Mouse (Mus musculus) liver, embryonic 13.5 days (tissue): Measurements from ENCODE around the gene Sf3a2. TPM values are rescaled to one million over a fixed set of nuclear protein-coding genes. Genes with fewer than 3 reads are reported as not detected.

Source experiments
- ATAC-seq: fragments of 200-750 bp; cut with Nextera tagmentation; 2 replicates; pipeline ENCODE4 v1.8.0; 2017; ENCODE audit warnings: low read depth, mild to moderate bottlenecking, moderate number of reproducible peaks, moderate library complexity
- DNase-seq: peaks from one replicate; pipeline ENCODE4 v3.0.0; 2022
- H3K27ac ChIP-seq: fragments of 300-500 bp; sonication (generic); 2 replicates; pipeline ENCODE4 v1.5.1; 2015; ENCODE audit warnings: moderate library complexity, mild to moderate bottlenecking, inconsistent platforms
- H3K27me3 ChIP-seq: fragments of 300-500 bp; sonication (generic); 2 replicates; pipeline ENCODE4 v1.6.1; 2015; ENCODE audit warnings: mild to moderate bottlenecking, inconsistent platforms
- H3K36me3 ChIP-seq: fragments of 300-500 bp; sonication (generic); 2 replicates; pipeline ENCODE4 v1.6.1; 2015; ENCODE audit warnings: mild to moderate bottlenecking, inconsistent platforms
- H3K4me1 ChIP-seq: fragments of 300-500 bp; sonication (generic); replicated peaks from 2 replicates; pipeline ENCODE4 v1.6.1; 2015; ENCODE audit warnings: inconsistent platforms
- H3K4me2 ChIP-seq: fragments of 300-500 bp; sonication (generic); 2 replicates; pipeline ENCODE4 v1.6.1; 2015; ENCODE audit warnings: inconsistent platforms, mild to moderate bottlenecking, moderate library complexity
- H3K4me3 ChIP-seq: fragments of 300-500 bp; sonication (generic); replicated peaks from 2 replicates; pipeline ENCODE4 v1.5.1; 2015; ENCODE audit warnings: mild to moderate bottlenecking, inconsistent platforms
- H3K9ac ChIP-seq: fragments of 300-500 bp; sonication (generic); 2 replicates; pipeline ENCODE4 v1.6.1; 2015; ENCODE audit warnings: mild to moderate bottlenecking, inconsistent platforms
- H3K9me3 ChIP-seq: fragments of 300-500 bp; sonication (generic); replicated peaks from 2 replicates; pipeline ENCODE4 v1.6.1; 2016; ENCODE audit warnings: inconsistent platforms
- WGBS: fragments of 180-500 bp; shearing (Covaris S2); methylation state at CpG from one replicate; pipeline ENCODE4 v1.1.7; 2015; ENCODE audit not compliant: insufficient replicate concordance; 5-methylcytosine and 5-hydroxymethylcytosine counted together
- polyA plus RNA-seq: library from polyadenylated mRNA; unstranded; fragments of >200 nt; fragmentation: Nextera tagmentation; extraction: Ambion mirVana; gene quantifications from 2 replicates; pipeline ENCODE4 v1.2.1, GENCODE M21; 2015

The Sf3a2 gene
- polyA plus RNA-seq = 35.7 and 48.5 TPM in 2 replicates

DNA sequence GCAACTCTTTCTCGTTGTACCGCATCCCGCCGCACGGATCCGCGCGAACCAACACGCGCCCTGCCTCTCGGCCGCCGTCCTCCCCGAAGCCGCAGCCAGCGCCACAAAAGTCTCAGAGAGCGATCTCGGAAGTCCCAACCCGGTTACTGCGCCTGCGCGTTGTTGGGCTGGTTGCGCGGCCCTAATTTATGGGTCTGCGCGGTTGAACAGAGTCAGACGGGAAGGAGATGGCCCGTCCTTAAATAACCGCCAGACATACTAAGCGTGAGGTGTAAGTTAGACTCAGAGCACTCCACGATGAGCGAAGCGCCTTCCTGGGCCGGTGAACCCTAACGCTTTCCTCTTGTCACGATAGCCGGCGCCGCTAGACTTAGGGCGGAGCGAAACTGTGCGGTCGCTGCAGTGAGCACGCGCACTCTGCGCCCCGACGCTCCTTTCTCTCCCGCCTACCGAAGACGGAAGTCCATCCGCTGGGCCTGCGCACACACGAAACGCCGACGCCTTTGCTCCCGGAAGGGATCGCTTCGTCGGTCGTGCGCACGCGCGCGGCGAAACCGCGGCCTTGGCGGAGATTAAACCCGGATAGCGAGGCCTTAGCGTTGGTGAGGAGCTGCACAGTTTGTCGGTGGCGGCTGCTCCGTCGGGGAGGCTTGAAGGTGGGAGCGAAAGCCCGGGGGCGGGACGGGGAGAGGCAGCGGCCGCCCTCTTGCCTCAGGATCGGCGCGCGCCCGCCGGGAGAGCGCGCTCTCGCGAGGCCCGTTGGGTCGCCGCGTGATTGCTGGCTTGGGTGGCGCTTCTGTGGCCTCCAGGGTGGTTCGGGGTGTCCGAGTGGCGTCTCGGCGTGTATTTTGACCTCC is at the start of gene Sf3a2, which contains the start of gene Plekhj1:
TSS of gene Sf3a2 (plus strand) at position 49 of the 857 bp plus-strand sequence.
TSS of gene Plekhj1 (minus strand) at position 477 of the 857 bp plus-strand sequence.
- H3K4me3 ChIP-seq = peak within 1 kb of the TSS; percentile 90
- peak within 1 kb of the TSS; percentile 95 for H3K9ac ChIP-seq
- peak within 1 kb of the TSS; percentile 92 for H3K27ac ChIP-seq
- no peaks in the 10 kb centered on the region for H3K9me3 ChIP-seq
- ATAC-seq = peak; percentile 92
- DNase-seq = peak; percentile 93
- peaks cover 67% of the 10 kb centered on the region for H3K36me3 ChIP-seq
- peak within 1 kb of the TSS; percentile 78 for H3K4me2 ChIP-seq
- H3K4me1 ChIP-seq = peaks cover 48% of the 10 kb centered on the region
- H3K27me3 ChIP-seq = no peaks in the 10 kb centered on the region
- under 1% methylated on average over 104 of the region's 104 CpGs for WGBS

DNA sequence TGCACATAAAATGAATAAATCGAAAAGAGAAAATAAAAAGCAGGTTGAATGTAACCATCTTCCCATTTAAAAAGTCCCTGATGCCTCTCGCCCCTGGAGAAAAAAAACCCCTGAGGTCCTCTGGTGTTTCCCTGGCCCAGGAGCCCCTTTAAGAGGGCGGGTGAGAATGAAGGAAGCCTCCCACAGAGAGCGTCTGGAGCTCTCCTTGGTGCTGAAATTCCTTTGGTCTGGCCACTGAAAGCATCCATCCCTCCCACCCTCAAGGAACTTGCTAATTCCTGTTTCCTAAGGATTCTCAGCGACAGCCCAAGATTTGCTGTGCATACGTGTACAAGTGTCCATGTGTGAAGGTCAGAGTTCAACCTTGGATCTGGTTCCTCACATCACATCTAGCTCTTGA is 49.4 kb upstream of the Sf3a2 start:
- peak; percentile 38 for DNase-seq
- 6% methylated on average over 6 of the region's 6 CpGs for WGBS

GRCm38 (mm10) chr10:80751188-80751832 is 46.7 kb upstream of the Sf3a2 start:
- no peak for ATAC-seq
- Histone ChIP-seq H3K4me3 (peak overlapping the region; percentile 48), H3K36me3 (no peaks in the 10 kb centered on the region), H3K9ac (peak overlapping the region; percentile 60), H3K4me1 (peaks cover 45% of the 10 kb centered on the region), H3K27me3 (no peaks in the 10 kb centered on the region), H3K4me2 (peak overlapping the region; percentile 80), H3K9me3 (no peaks in the 10 kb centered on the region), H3K27ac (peak overlapping the region; percentile 68)
- DNase-seq = peak; percentile 38
- WGBS = 3% methylated on average over 16 of the region's 16 CpGs

More for the DNA sequence above, 49.4 kb upstream of the Sf3a2 start:
- Histone ChIP-seq H3K27ac (no peak overlapping the region), H3K4me1 (peaks cover 42% of the 10 kb centered on the region), H3K9me3 (no peaks in the 10 kb centered on the region), H3K4me2 (no peak overlapping the region), H3K9ac (no peak overlapping the region), H3K27me3 (no peaks in the 10 kb centered on the region), H3K36me3 (no peaks in the 10 kb centered on the region), H3K4me3 (no peak overlapping the region)
- no peak for ATAC-seq

GRCm38 (mm10) chr10:80752079-80752625 is 45.8 kb upstream of the Sf3a2 start:
- Histone ChIP-seq H3K4me2 (peak overlapping the region; percentile 80), H3K4me3 (peak overlapping the region; percentile 48), H3K9me3 (no peaks in the 10 kb centered on the region), H3K27me3 (no peaks in the 10 kb centered on the region), H3K27ac (peak overlapping the region; percentile 68), H3K36me3 (no peaks in the 10 kb centered on the region), H3K9ac (peak overlapping the region; percentile 60), H3K4me1 (peaks cover 53% of the 10 kb centered on the region)
- WGBS = 3% methylated on average over 6 of the region's 6 CpGs
- ATAC-seq (peak; percentile 71), DNase-seq (peak; percentile 70)

DNA sequence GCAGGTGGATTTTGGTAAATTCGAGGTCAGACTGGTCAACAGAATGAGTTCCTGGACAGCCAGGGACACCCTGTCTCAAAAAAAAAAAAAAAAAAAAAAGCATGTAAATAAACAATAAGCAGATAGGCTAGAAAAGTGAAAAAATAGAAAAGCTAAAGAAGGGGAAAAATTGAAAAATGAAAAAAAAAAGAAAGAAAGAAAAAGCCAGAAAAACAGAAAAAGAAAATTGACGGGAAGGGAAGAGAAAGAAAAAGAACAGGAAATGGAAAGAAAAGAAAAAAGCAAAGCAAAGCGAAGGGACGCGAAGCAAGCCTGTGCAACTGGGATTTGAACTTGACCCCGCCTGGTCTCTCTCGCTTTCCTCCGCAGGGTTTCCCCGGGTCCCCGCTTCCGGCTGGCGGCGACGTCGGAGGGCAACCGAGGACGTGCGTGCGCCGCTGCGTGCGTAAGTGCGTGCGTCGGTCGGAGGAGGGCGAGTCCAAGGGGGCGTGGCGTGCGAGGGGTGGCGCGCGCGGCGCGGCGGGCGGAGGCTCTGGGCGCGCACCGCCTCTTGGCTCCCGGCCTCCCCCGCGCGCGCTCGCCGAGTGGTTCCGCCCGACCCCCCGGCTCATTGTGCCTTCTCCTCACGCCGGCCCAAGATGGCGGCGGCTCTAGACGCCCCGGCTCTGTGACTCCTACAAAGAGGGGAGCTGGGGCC is 43.3 kb upstream of the Sf3a2 start, which contains the start of gene Dot1l:
TSS of gene Dot1l (plus strand) at position 613 of the 697 bp plus-strand sequence.
- Histone ChIP-seq H3K27me3 (no peaks in the 10 kb centered on the region), H3K36me3 (peaks cover 3% of the 10 kb centered on the region; the same call in 1 of the 2 replicates), H3K4me2 (peak within 1 kb of the TSS; percentile 96), H3K9ac (peak within 1 kb of the TSS; percentile 95), H3K4me1 (peaks cover 76% of the 10 kb centered on the region), H3K9me3 (no peaks in the 10 kb centered on the region), H3K4me3 (peak within 1 kb of the TSS; percentile 95), H3K27ac (peak within 1 kb of the TSS; percentile 84)
- under 1% methylated on average over 50 of the region's 57 CpGs for WGBS
- DNase-seq (peak; percentile 98), ATAC-seq (peak; percentile 90)

GRCm38 (mm10) chr10:80755291-80756015 is 42.5 kb upstream of the Sf3a2 start:
- H3K27me3 ChIP-seq = no peaks in the 10 kb centered on the region
- no peak for DNase-seq
- H3K27ac ChIP-seq = peak overlapping the region; percentile 84
- H3K9ac ChIP-seq = peak overlapping the region; percentile 95
- peak overlapping the region; percentile 95 for H3K4me3 ChIP-seq
- no peaks in the 10 kb centered on the region for H3K9me3 ChIP-seq
- H3K4me2 ChIP-seq = peak overlapping the region; percentile 96
- peaks cover 3% of the 10 kb centered on the region; the same call in 1 of the 2 replicates for H3K36me3 ChIP-seq
- peak; percentile 62; the same call in 1 of the 2 replicates for ATAC-seq
- WGBS = under 1% methylated on average over 75 of the region's 75 CpGs
- H3K4me1 ChIP-seq = peaks cover 83% of the 10 kb centered on the region

GRCm38 (mm10) chr10:80756099-80756498 is 41.9 kb upstream of the Sf3a2 start:
- DNase-seq (no peak), ATAC-seq (no peak)
- Histone ChIP-seq H3K4me1 (peaks cover 86% of the 10 kb centered on the region), H3K9ac (peak overlapping the region; percentile 95), H3K4me3 (peak overlapping the region; percentile 95), H3K4me2 (peak overlapping the region; percentile 96), H3K27ac (peak overlapping the region; percentile 84), H3K27me3 (no peaks in the 10 kb centered on the region), H3K36me3 (peaks cover 3% of the 10 kb centered on the region; the same call in 1 of the 2 replicates), H3K9me3 (no peaks in the 10 kb centered on the region)
- 24% methylated on average over 3 of the region's 3 CpGs for WGBS

DNA sequence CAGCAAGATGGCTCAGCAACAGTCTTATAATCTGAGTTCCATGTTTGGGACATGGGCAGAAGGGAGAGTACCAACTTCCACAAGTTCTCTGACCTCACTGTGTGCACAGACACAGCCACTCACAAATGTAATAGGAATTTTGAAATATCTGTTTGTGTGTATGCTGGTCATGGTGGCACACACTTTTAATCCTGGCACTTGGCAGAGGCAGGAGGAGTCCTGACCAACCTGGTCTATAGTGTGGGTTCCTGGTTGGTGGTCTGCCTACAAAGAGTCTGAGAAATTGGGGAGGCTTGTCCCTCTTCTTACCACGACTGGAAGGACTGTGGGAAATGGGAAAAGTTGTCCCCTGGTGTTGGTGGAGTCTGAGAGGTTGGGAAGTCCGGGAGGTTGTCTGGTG is 41.5 kb upstream of the Sf3a2 start:
- Histone ChIP-seq H3K36me3 (peaks cover 3% of the 10 kb centered on the region; the same call in 1 of the 2 replicates), H3K9me3 (no peaks in the 10 kb centered on the region), H3K9ac (peak overlapping the region; percentile 95), H3K27me3 (no peaks in the 10 kb centered on the region), H3K4me3 (peak overlapping the region; percentile 95), H3K4me1 (peaks cover 86% of the 10 kb centered on the region), H3K27ac (peak overlapping the region; percentile 4; the same call in 1 of the 2 replicates), H3K4me2 (peak overlapping the region; percentile 96)
- ATAC-seq = no peak
- DNase-seq = no peak
- 54% methylated on average over 2 of the region's 2 CpGs for WGBS

DNA sequence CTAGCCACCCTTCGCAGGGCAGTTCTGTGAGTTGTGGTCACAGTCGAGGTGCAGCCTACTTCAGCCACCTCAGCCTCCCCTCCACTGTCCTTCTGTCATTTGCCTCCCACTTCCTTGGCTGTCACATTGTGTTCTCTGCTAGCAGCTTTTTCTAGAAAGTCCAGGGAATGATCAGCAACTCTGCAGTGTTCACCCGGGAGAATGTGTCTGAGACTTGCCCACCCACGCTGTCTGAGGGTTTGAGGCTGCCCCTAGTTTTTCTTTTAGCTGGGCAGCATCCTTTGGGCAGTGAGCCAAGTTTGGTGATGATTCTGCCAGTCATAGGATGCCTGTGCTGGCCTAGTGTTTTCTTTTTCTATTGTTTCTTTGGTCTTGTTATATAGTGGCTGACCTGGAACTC is 41.0 kb upstream of the Sf3a2 start:
- DNase-seq (no peak), ATAC-seq (no peak)
- Histone ChIP-seq H3K4me1 (peaks cover 86% of the 10 kb centered on the region), H3K4me3 (peak overlapping the region; percentile 95), H3K9ac (peak overlapping the region; percentile 95), H3K36me3 (peaks cover 3% of the 10 kb centered on the region; the same call in 1 of the 2 replicates), H3K9me3 (no peaks in the 10 kb centered on the region), H3K27me3 (no peaks in the 10 kb centered on the region), H3K4me2 (peak overlapping the region; percentile 96), H3K27ac (peak overlapping the region; percentile 4; the same call in 1 of the 2 replicates)
- WGBS = 60% methylated on average over 4 of the region's 4 CpGs

GRCm38 (mm10) chr10:80757717-80758116 is 40.3 kb upstream of the Sf3a2 start:
- Histone ChIP-seq H3K4me3 (peak overlapping the region; percentile 95; the same call in 1 of the 2 replicates), H3K27me3 (no peaks in the 10 kb centered on the region), H3K27ac (peak overlapping the region; percentile 51), H3K36me3 (peaks cover 3% of the 10 kb centered on the region; the same call in 1 of the 2 replicates), H3K4me2 (peak overlapping the region; percentile 96), H3K9me3 (no peaks in the 10 kb centered on the region), H3K9ac (peak overlapping the region; percentile 95; the same call in 1 of the 2 replicates), H3K4me1 (peaks cover 85% of the 10 kb centered on the region)
- WGBS = 56% methylated on average over 5 of the region's 5 CpGs
- peak; percentile 59 for DNase-seq
- ATAC-seq = peak; percentile 32; the same call in 1 of the 2 replicates
